Mouse (Mus musculus) adrenal gland, postnatal 10 days (tissue): Measurements from ENCODE around the gene Larp6. TPM values are rescaled to one million over a fixed set of nuclear protein-coding genes. Genes with fewer than 3 reads are reported as not detected.

Experiments
- DNase-seq: peaks from one replicate; pipeline ENCODE4 v3.0.0; 2021; ENCODE audit warnings: mixed read lengths
- total RNA-seq, 2 experiments: library from RNA; stranded (reverse); gene quantifications; 2 replicates each; pipeline ENCODE4 v1.2.3; 2021

Larp6 gene
- total RNA-seq, 2 experiments from 2014 or later, result 2.3 to 2.6 TPM

DNA sequence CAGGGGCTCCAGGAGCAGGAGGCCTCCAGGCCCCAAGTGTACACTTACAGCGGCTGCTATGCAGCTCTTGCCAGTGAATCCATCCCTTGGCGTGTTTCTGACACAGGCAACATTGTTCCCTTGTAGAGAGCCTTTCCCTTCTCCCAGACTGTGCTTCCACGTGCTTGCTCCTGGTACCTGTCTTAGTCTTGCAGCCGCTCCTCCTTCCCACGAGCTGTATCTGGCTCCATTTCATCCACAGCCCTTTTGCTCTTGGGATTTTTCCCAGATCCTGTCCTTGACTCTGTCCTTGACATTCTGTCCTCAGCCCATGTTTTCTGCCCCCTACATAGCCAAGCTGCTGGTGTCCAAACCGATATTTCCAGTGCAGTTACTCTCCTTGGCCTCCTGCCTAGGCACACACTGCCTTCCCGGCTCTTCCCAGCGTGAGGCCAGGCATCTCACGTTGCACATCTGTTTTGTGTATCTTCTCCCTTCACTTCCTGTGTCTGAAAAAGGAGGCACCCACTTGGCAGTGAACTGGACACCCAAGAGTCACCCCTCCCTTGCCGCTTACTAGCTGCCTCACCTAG is 46.7 kb downstream of the Larp6 start:
- DNase-seq, result peak; percentile 39

DNA sequence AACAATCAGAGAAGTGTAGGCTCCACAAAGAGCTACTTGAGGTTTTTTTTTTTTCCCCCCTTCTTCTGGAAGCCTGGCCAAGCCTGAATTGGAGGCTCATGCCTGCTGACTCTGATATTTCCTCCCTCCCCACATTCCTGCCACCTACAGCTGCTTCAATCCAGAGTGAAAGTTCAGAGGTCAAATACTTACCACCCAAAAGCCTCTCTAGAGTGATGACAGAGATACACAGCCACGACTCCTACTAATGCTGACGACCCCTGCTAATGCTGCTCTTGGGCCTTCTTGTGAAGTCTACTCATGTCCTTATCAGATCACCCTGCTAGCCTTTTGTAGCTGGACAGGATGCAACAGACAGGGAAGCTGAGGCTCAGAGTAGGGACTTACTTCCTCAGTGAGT is 52.4 kb downstream of the Larp6 start:
- DNase-seq, result no peak

DNA sequence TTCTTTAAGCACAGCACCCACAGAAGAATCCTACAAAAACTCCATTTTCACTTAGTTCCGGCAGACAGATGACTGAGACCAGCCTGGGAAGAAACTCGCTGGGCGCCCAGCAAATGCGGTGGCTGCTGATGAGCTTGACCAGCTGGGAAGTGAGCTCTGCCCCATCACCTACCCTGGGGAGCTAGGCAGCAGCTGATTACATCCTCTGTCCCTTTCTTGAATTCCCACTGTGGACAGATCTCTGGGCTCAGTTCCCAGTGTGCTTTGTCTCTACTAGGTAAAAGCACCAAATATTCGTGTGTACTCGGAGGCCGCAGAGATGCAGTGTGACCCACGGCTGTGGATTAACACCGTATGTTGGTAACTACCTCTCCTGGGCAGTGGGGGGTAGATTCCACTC is 55.6 kb downstream of the Larp6 start:
- no peak for DNase-seq

DNA sequence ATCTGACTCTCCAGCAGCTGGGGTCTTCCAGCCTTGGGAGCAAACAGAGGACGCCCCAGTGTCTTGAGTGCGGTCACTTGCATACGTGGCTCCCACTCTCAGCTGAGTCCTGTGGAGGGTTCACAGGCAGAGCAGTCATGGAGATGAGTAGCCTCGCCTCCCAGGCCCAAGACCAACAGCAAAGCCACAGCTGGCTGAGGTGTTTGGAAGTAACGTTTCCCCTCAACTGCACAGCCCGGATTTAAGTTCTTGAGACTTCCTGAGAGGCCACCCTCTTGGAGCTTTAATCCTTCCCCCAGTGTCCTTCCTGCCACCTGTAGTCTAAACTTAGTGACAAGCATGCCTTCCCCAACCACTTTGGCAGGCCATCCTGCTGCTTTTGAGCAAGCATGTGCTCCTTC is 56.9 kb downstream of the Larp6 start:
- DNase-seq, result no peak

DNA sequence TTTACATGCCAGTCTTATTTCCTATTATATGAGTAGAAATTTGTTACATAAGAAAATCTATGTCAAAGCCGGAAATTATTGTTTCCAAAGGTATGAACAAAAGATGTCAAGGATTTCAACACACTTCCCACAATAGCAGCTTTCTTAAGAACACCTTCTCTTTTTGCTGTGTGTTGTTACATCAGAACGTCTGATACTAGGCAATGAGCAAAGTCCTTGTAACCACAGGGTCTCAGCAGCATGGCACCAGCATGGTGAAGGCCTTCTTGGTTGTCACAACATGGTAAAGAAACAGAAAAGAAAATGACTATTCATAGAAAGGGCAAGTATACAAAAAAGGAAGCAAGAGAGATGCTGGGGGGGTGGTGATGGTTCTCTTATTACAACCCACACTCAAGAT is 60.9 kb downstream of the Larp6 start:
- no peak for DNase-seq

DNA sequence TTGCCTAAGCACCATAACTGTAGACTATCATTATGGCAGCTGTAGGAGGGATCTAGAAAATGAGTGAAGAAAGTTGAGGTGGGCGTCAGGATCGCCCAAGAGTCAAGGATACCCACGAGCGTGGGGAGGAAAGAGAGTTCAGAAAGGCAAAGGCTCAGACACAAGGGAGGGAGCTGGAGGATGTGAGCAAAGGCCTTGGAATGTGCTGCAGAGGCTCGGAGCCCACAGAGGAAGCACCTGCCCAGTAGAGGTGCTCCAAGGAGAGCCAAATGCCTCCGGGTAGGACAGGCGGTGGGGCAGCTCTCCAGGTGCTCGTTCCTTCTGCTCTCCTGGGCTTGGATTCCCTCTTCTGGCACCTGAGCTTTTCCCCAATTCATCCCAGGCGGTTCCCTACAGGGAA is 64.1 kb downstream of the Larp6 start:
- no peak for DNase-seq

DNA sequence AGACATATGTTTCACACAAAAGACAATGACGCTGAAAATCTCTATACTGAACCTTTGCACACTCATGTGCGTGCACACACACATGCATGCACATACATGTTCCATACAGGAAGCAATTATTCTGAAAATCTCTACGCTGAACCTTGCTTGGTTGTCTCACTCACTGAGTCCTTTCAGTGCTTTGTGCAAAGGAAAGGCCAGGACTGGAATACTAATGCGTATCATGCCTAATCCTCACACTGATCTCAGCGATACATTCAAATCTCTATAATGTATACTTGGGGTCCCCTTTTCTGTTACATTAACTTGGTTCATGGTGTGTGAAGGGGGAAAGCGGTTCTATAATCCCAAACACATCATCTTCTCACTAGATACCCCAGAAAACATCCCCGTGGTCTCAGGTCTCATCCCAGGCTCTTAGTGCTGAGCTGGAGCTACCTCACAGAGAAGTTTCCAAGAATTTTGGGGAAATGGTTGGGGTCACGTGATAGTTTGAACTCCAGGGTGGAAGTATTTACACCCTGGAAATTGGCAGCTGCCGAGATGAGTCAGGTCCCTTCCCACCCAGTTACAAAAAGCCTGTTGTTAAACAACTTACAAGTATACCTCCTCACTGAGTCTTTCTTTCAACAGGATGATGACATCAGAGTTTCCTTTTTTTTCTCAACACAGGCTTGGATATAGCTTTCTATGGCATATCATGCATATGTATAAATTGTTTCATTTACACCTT is 69.4 kb downstream of the Larp6 start:
- DNase-seq, result no peak

DNA sequence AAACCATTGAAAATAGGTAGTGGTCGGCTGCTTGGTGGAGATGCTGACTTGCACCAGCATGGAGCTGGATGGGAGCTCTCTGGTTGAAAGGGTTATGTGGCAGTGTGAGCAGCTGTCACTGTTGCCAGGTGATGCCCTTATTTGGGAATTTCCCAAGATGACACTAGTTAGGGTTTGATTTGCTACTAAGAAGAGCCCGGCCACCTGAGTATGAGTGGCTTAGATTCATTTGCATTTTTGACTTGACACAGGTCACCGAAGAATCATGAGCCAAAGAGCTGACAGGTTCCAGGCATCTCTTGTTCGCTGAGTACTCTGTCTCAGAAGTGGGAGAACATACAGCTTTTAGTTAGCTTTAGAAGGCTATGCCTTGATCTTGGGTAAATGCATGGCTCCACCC is 72.3 kb downstream of the Larp6 start:
- DNase-seq, result no peak

DNA sequence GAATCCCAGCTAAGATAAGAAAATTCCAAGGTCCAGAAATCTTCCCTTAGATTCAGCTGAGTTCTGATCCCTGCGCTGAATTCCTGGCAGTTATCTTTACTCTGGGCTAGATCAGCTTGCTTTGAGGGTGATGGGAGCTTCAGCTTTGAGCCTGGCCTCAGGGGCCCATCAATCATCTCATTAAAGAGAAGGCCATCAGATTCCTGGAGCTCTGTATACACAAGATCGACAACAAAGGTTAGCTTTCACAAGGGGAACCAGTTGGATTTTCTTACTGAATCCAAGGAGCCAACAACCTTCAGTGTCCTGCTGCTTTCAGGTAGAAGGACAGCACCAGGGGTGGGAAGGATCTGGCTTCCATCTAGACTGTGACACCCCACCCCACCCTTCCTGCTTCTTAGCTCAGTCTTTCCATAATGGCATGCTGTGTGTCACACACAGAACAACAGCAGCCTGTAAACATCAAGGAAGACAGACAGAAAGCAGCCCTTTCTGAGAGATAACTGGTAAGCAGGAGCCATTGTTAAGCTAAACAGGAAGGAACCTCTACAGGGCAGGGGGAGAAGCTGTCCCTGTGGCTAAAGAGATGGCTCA is 74.8 kb downstream of the Larp6 start:
- no peak for DNase-seq

Other genes with a start within 250 kb of the Larp6 start
- gene Thsd4, start 190.9 kb upstream of the Larp6 start, total RNA-seq, result 10 to 100 TPM; 10.1 to 10.6 TPM
- 10 to 100 TPM; 19.6 to 25.1 TPM for gene Lrrc49, start 24.8 kb upstream of the Larp6 start, total RNA-seq
- 10 to 100 TPM; 40.7 to 51.1 TPM for gene Uaca, start 81.6 kb downstream of the Larp6 start, total RNA-seq